Mouse (Mus musculus): ENCODE data around the gene Lmf2. TPM values are rescaled to one million over a fixed set of nuclear protein-coding genes. Genes with fewer than 3 reads are reported as not detected.

Gene Lmf2
- polyA plus RNA-seq, 1 experiment = 10.6 TPM

GRCm38 (mm10) chr15:89314511-89315189 is 40.8 kb downstream of the Lmf2 start:
- peaks cover 36% of the 10 kb centered on the region for H3K4me1 ChIP-seq (ENCODE audit: control insufficient read depth, insufficient read depth, insufficient read length, low read length)
- H3K4me3 ChIP-seq (ENCODE audit: insufficient read depth, low read depth, low read length) = peak overlapping the region; percentile 88
- no peak overlapping the region for H3K27ac ChIP-seq (replicated peaks; ENCODE audit: low read depth, low read length)

- H3K27ac ChIP-seq (replicated peaks; ENCODE audit: low read depth, low read length) = no peak overlapping the region
- peaks cover 36% of the 10 kb centered on the region for H3K4me1 ChIP-seq (ENCODE audit: control insufficient read depth, insufficient read depth, insufficient read length, low read length)
- H3K4me3 ChIP-seq (ENCODE audit: insufficient read depth, low read depth, low read length) = peak overlapping the region; percentile 88
Observed at GRCm38 (mm10) chr15:89314107-89314506, 41.4 kb downstream of the Lmf2 start.

- H3K4me3 ChIP-seq (ENCODE audit: insufficient read depth, low read depth, low read length) = peak overlapping the region; percentile 88
- H3K4me1 ChIP-seq (ENCODE audit: control insufficient read depth, insufficient read depth, insufficient read length, low read length) = peaks cover 39% of the 10 kb centered on the region
- no peak overlapping the region for H3K27ac ChIP-seq (replicated peaks; ENCODE audit: low read depth, low read length)
Observed at GRCm38 (mm10) chr15:89313359-89313758, 42.1 kb downstream of the Lmf2 start.

- H3K4me1 ChIP-seq (ENCODE audit: control insufficient read depth, insufficient read depth, insufficient read length, low read length) = peaks cover 38% of the 10 kb centered on the region
- H3K27ac ChIP-seq (replicated peaks; ENCODE audit: low read depth, low read length) = no peak overlapping the region
- no peak overlapping the region for H3K4me3 ChIP-seq (ENCODE audit: insufficient read depth, low read depth, low read length)
Observed at GRCm38 (mm10) chr15:89309962-89310498, 45.4 kb downstream of the Lmf2 start.

GRCm38 (mm10) chr15:89308406-89309139 is 46.9 kb downstream of the Lmf2 start:
- no peak overlapping the region for H3K4me3 ChIP-seq (ENCODE audit: insufficient read depth, low read depth, low read length)

GRCm38 (mm10) chr15:89307461-89307860 is 48.0 kb downstream of the Lmf2 start:
- peaks cover 24% of the 10 kb centered on the region for H3K4me1 ChIP-seq (ENCODE audit: control insufficient read depth, insufficient read depth, insufficient read length, low read length)
- H3K4me3 ChIP-seq (ENCODE audit: insufficient read depth, low read depth, low read length) = no peak overlapping the region
- H3K27ac ChIP-seq (replicated peaks; ENCODE audit: low read depth, low read length) = no peak overlapping the region

More at GRCm38 (mm10) chr15:89308406-89309139, 46.9 kb downstream of the Lmf2 start:
- H3K27ac ChIP-seq (replicated peaks; ENCODE audit: low read depth, low read length) = no peak overlapping the region
- H3K4me1 ChIP-seq (ENCODE audit: control insufficient read depth, insufficient read depth, insufficient read length, low read length) = peaks cover 32% of the 10 kb centered on the region

- no peak overlapping the region for H3K27ac ChIP-seq (replicated peaks; ENCODE audit: low read depth, low read length)
- H3K4me3 ChIP-seq (ENCODE audit: insufficient read depth, low read depth, low read length) = no peak overlapping the region
- peaks cover 16% of the 10 kb centered on the region for H3K4me1 ChIP-seq (ENCODE audit: control insufficient read depth, insufficient read depth, insufficient read length, low read length)
Observed at GRCm38 (mm10) chr15:89305966-89306365, 49.5 kb downstream of the Lmf2 start.

Other genes with a start within 250 kb of the Lmf2 start
- 3.9 and 6.1 TPM in 2 replicates for gene Tubgcp6, start 232.5 kb downstream of the Lmf2 start, polyA plus RNA-seq (2012; ENCODE audit: insufficient read depth, insufficient read length, missing spikeins)
- gene Hdac10, start 227.0 kb downstream of the Lmf2 start, polyA plus RNA-seq (2012; ENCODE audit: insufficient read depth, insufficient read length, missing spikeins) = 4.6 and 6.8 TPM in 2 replicates
- 6.6 and 7.5 TPM in 2 replicates for gene Mapk12, start 215.0 kb downstream of the Lmf2 start, polyA plus RNA-seq (2012; ENCODE audit: insufficient read depth, insufficient read length, missing spikeins)
- 1.1 and 2.5 TPM in 2 replicates for gene Mapk11, start 206.0 kb downstream of the Lmf2 start, polyA plus RNA-seq (2012; ENCODE audit: insufficient read depth, insufficient read length, missing spikeins)
- 5.4 and 7.5 TPM in 2 replicates for gene Plxnb2, start 174.9 kb downstream of the Lmf2 start, polyA plus RNA-seq (2012; ENCODE audit: insufficient read depth, insufficient read length, missing spikeins)
- gene Dennd6b, start 159.2 kb downstream of the Lmf2 start, polyA plus RNA-seq (2012; ENCODE audit: insufficient read depth, insufficient read length, missing spikeins) = 1.8 and 2.2 TPM in 2 replicates
- 23.0 and 25.7 TPM in 2 replicates for gene Ppp6r2, start 144.1 kb downstream of the Lmf2 start, polyA plus RNA-seq (2012; ENCODE audit: insufficient read depth, insufficient read length, missing spikeins)
- gene Sbf1, start 40.3 kb downstream of the Lmf2 start, polyA plus RNA-seq (2012; ENCODE audit: insufficient read depth, insufficient read length, missing spikeins) = 23.6 and 24.4 TPM in 2 replicates
- not detected in 2 replicates for gene Adm2, start 32.9 kb downstream of the Lmf2 start, polyA plus RNA-seq (2012; ENCODE audit: insufficient read depth, insufficient read length, missing spikeins)
- not detected in 2 replicates for gene Miox, start 21.3 kb downstream of the Lmf2 start, polyA plus RNA-seq (2012; ENCODE audit: insufficient read depth, insufficient read length, missing spikeins)
- 59.3 and 60.2 TPM in 2 replicates for gene Ncaph2, start 60 bp upstream of the Lmf2 start, polyA plus RNA-seq (2012; ENCODE audit: insufficient read depth, insufficient read length, missing spikeins)
- 22.7 and 24.0 TPM in 2 replicates for gene Sco2, start 18.2 kb upstream of the Lmf2 start, polyA plus RNA-seq (2012; ENCODE audit: insufficient read depth, insufficient read length, missing spikeins)
- 0.55 TPM in 1 of 2 replicates, not detected in the other for gene Tymp, start 21.4 kb upstream of the Lmf2 start, polyA plus RNA-seq (2012; ENCODE audit: insufficient read depth, insufficient read length, missing spikeins)
- not detected in 2 replicates for gene Odf3b, start 23.6 kb upstream of the Lmf2 start, polyA plus RNA-seq (2012; ENCODE audit: insufficient read depth, insufficient read length, missing spikeins)
- gene Klhdc7b, start 29.3 kb upstream of the Lmf2 start, polyA plus RNA-seq (2012; ENCODE audit: insufficient read depth, insufficient read length, missing spikeins) = not detected in 2 replicates
- not detected in 2 replicates for gene Syce3, start 54.8 kb upstream of the Lmf2 start, polyA plus RNA-seq (2012; ENCODE audit: insufficient read depth, insufficient read length, missing spikeins)
- gene Cpt1b, start 70.2 kb upstream of the Lmf2 start, polyA plus RNA-seq (2012; ENCODE audit: insufficient read depth, insufficient read length, missing spikeins) = 440 and 455 TPM in 2 replicates
- gene C730034F03Rik, start 73.9 kb upstream of the Lmf2 start, polyA plus RNA-seq (2012; ENCODE audit: insufficient read depth, insufficient read length, missing spikeins) = 1.1 and 2.4 TPM in 2 replicates
- 2.1 and 11.4 TPM in 2 replicates for gene Gm44502, start 74.0 kb upstream of the Lmf2 start, polyA plus RNA-seq (2012; ENCODE audit: insufficient read depth, insufficient read length, missing spikeins)
- 151 and 203 TPM in 2 replicates for gene Chkb, start 74.2 kb upstream of the Lmf2 start, polyA plus RNA-seq (2012; ENCODE audit: insufficient read depth, insufficient read length, missing spikeins)
- not detected in 2 replicates for gene Mapk8ip2, start 98.3 kb upstream of the Lmf2 start, polyA plus RNA-seq (2012; ENCODE audit: insufficient read depth, insufficient read length, missing spikeins)
- 17.2 and 24.2 TPM in 2 replicates for gene Arsa, start 121.8 kb upstream of the Lmf2 start, polyA plus RNA-seq (2012; ENCODE audit: insufficient read depth, insufficient read length, missing spikeins)
- gene Shank3, start 144.0 kb upstream of the Lmf2 start, polyA plus RNA-seq (2012; ENCODE audit: insufficient read depth, insufficient read length, missing spikeins) = 6.8 and 15.5 TPM in 2 replicates
- not detected in 2 replicates for gene Acr, start 212.7 kb upstream of the Lmf2 start, polyA plus RNA-seq (2012; ENCODE audit: insufficient read depth, insufficient read length, missing spikeins)
- gene Rabl2, start 236.3 kb upstream of the Lmf2 start, polyA plus RNA-seq (2012; ENCODE audit: insufficient read depth, insufficient read length, missing spikeins) = 2.7 and 4.4 TPM in 2 replicates